Mouse (Mus musculus) MEL (cell line): Measurements from ENCODE around the gene Igf2bp3. TPM values are rescaled to one million over a fixed set of nuclear protein-coding genes. Genes with fewer than 3 reads are reported as not detected.

Experiments used
- DNase-seq: peaks from one replicate; pipeline ENCODE4 v3.0.0; 2011; ENCODE audit warnings: low read depth, low spot score
- H3K27ac ChIP-seq: 2 replicates; pipeline ENCODE4 v1.5.1; 2012; ENCODE audit warnings: low read depth, mild to moderate bottlenecking, control low read depth, low read length, moderate library complexity; ENCODE audit not compliant: control insufficient read depth
- H3K27me3 ChIP-seq, 2 experiments: fragments of 150-350 bp in 1 of 2; sonication (generic) in 1 of 2; 2 replicates each; pipeline ENCODE4 v1.6.1; 2012; ENCODE audit warnings: low read length in 2 of 2, mild to moderate bottlenecking in 2 of 2, improper control_type of control experiment in 1 of 2, moderate library complexity in 1 of 2; ENCODE audit not compliant: insufficient read depth in 2 of 2, control insufficient read depth in 1 of 2
- H3K36me3 ChIP-seq, 2 experiments: 2 replicates each; pipeline ENCODE4 v1.6.1; 2012 to 2014; ENCODE audit warnings: low read length in 2 of 2, improper control_type of control experiment in 1 of 2, inconsistent platforms in 1 of 2, mild to moderate bottlenecking in 1 of 2; ENCODE audit not compliant: insufficient read depth in 2 of 2, control insufficient read depth in 1 of 2
- H3K4me1 ChIP-seq, 2 experiments: fragments of 150-350 bp in 1 of 2; sonication (generic) in 1 of 2; 2 replicates each; pipeline ENCODE4 v1.6.1; 2012; ENCODE audit warnings: low read length in 2 of 2, improper control_type of control experiment in 1 of 2, mild to moderate bottlenecking in 1 of 2; ENCODE audit not compliant: insufficient read depth in 2 of 2, control insufficient read depth in 1 of 2
- H3K4me3 ChIP-seq, 2 experiments: fragments of 150-350 bp in 1 of 2; sonication (generic) in 1 of 2; 2 replicates each; pipeline ENCODE4 v1.5.1; 2012; ENCODE audit warnings: low read depth in 2 of 2, low read length in 2 of 2, mild to moderate bottlenecking in 2 of 2, moderate library complexity in 2 of 2, control low read depth in 1 of 2, improper control_type of control experiment in 1 of 2; ENCODE audit not compliant: control insufficient read depth in 1 of 2, insufficient read depth in 1 of 2
- H3K79me2 ChIP-seq: 2 replicates; pipeline ENCODE4 v1.6.1; 2012; ENCODE audit warnings: mild to moderate bottlenecking, low read length, moderate library complexity; ENCODE audit not compliant: control insufficient read depth, poor library complexity, insufficient read depth
- H3K9ac ChIP-seq: 2 replicates; pipeline ENCODE4 v1.6.1; 2012; ENCODE audit warnings: low read depth, mild to moderate bottlenecking, control low read depth, low read length, moderate library complexity; ENCODE audit not compliant: control insufficient read depth, poor library complexity, severe bottlenecking
- H3K9me3 ChIP-seq: fragments of 150-350 bp; sonication (generic); replicated peaks from 2 replicates; pipeline ENCODE4 v1.6.1; 2012; ENCODE audit warnings: mild to moderate bottlenecking, low read length, improper control_type of control experiment, moderate library complexity; ENCODE audit not compliant: insufficient read depth
- E2F4 ChIP-seq: IDR thresholded peaks from 2 replicates; pipeline ENCODE4 v1.6.1; 2011; ENCODE audit warnings: low read depth, low read length, improper control_type of control experiment, borderline replicate concordance
- ELF1 ChIP-seq: IDR thresholded peaks from 2 replicates; pipeline ENCODE4 v1.6.1; 2014; ENCODE audit warnings: low read depth, mild to moderate bottlenecking, inconsistent platforms, low read length, improper control_type of control experiment, moderate library complexity
- EP300 ChIP-seq, 2 experiments: IDR thresholded peaks; 2 replicates each; pipeline ENCODE4 v1.6.1; 2011; ENCODE audit warnings: improper control_type of control experiment in 2 of 2, low read length in 2 of 2, low read depth in 1 of 2, mild to moderate bottlenecking in 1 of 2
- ETS1 ChIP-seq: IDR thresholded peaks from 2 replicates; pipeline ENCODE4 v1.6.1; 2012; ENCODE audit warnings: low read depth, mild to moderate bottlenecking, inconsistent platforms, low read length, improper control_type of control experiment, moderate library complexity
- GABPA ChIP-seq: IDR thresholded peaks from 2 replicates; pipeline ENCODE4 v1.6.1; 2012; ENCODE audit warnings: low read depth, mild to moderate bottlenecking, inconsistent platforms, low read length, improper control_type of control experiment, moderate library complexity
- JUND ChIP-seq: IDR thresholded peaks from 2 replicates; pipeline ENCODE4 v1.6.1; 2011; ENCODE audit warnings: low read depth, mild to moderate bottlenecking, improper control_type of control experiment, low read length
- MAFK ChIP-seq: IDR thresholded peaks from 2 replicates; pipeline ENCODE4 v1.6.1; 2011; ENCODE audit warnings: low read depth, mild to moderate bottlenecking, low read length, improper control_type of control experiment, borderline replicate concordance
- MAX ChIP-seq: IDR thresholded peaks from 2 replicates; pipeline ENCODE4 v1.6.1; 2011; ENCODE audit warnings: low read length, improper control_type of control experiment
- MAZ ChIP-seq: IDR thresholded peaks from 2 replicates; pipeline ENCODE4 v1.6.1; 2012; ENCODE audit warnings: low read depth, mild to moderate bottlenecking, inconsistent platforms, low read length, improper control_type of control experiment
- MXI1 ChIP-seq: IDR thresholded peaks from 2 replicates; pipeline ENCODE4 v1.6.1; 2011; ENCODE audit warnings: mild to moderate bottlenecking, low read depth, low read length, improper control_type of control experiment
- POLR2AphosphoS2 ChIP-seq: IDR thresholded peaks from 2 replicates; pipeline ENCODE4 v1.6.1; 2011; ENCODE audit warnings: low read length, improper control_type of control experiment
- POLR2AphosphoS5 ChIP-seq: IDR thresholded peaks from 2 replicates; pipeline ENCODE4 v1.6.1; 2012; ENCODE audit warnings: low read depth, borderline replicate concordance, mild to moderate bottlenecking, inconsistent platforms, low read length, moderate library complexity, mixed read lengths
- SMC3 ChIP-seq: IDR thresholded peaks from 2 replicates; pipeline ENCODE4 v1.6.1; 2011; ENCODE audit warnings: low read depth, low read length, improper control_type of control experiment
- USF2 ChIP-seq, 2 experiments: IDR thresholded peaks; 2 replicates each; pipeline ENCODE4 v1.6.1; 2011 to 2012; ENCODE audit warnings: improper control_type of control experiment in 2 of 2, low read length in 2 of 2, borderline replicate concordance in 1 of 2, inconsistent platforms in 1 of 2, low read depth in 1 of 2, mild to moderate bottlenecking in 1 of 2; ENCODE audit not compliant: insufficient read depth in 1 of 2
- ZC3H11A ChIP-seq: IDR thresholded peaks from 2 replicates; pipeline ENCODE4 v1.6.1; 2012; ENCODE audit warnings: low read depth, mild to moderate bottlenecking, inconsistent platforms, low read length, improper control_type of control experiment
- ZMIZ1 ChIP-seq: IDR thresholded peaks from 2 replicates; pipeline ENCODE4 v1.6.1; 2012; ENCODE audit warnings: low read depth, mild to moderate bottlenecking, inconsistent platforms, low read length, improper control_type of control experiment, moderate library complexity
- ZNF384 ChIP-seq: IDR thresholded peaks from 2 replicates; pipeline ENCODE4 v1.6.1; 2012; ENCODE audit warnings: low read depth, mild to moderate bottlenecking, inconsistent platforms, low read length, improper control_type of control experiment
- polyA plus RNA-seq, 2 experiments: library from polyadenylated mRNA; stranded (reverse) in 1 of 2; unstranded in 1 of 2; fragments of >175 nt in 1 of 2; fragments of >200 nt in 1 of 2; gene quantifications; 2 replicates each; pipeline versions ENCODE4 v1.2.1 to v1.2.4; 2012; ENCODE audit warnings: low replicate concordance in 2 of 2, low read depth in 1 of 2; ENCODE audit not compliant: insufficient read length in 2 of 2, insufficient read depth in 1 of 2, missing spikeins in 1 of 2
- total RNA-seq: library from RNA; depleted of rRNA; stranded (reverse); fragments of 300-350 nt; gene quantifications from 2 replicates; pipeline ENCODE4 v1.2.3, GENCODE M21; 2012

The Igf2bp3 gene
- total and polyA plus RNA-seq, 3 experiments: 0.12 to 0.29 TPM; not detected in 1

GRCm38 (mm10) chr6:49113895-49114294, 100.9 kb downstream of the Igf2bp3 start:
- Histone ChIP-seq H3K27me3 (peaks cover 0 to 2% of the 10 kb centered on the region in 2 experiments; a peak in 2 of 4 replicates), H3K36me3 (no peaks in the 10 kb centered on the region), H3K27ac (no peak overlapping the region), H3K4me3 (no peak overlapping the region), H3K9me3 (no peaks in the 10 kb centered on the region), H3K9ac (no peak overlapping the region), H3K79me2 (no peaks in the 10 kb centered on the region), H3K4me1 (no peaks in the 10 kb centered on the region)
- no peak for DNase-seq
- TF ChIP-seq SMC3 (no peak), USF2 (IDR thresholded peaks at IDR 0.05; ENCODE audit: borderline replicate concordance in 1 of 2, insufficient read depth in 1 of 2, low read depth in 1 of 2, low read length in 2 of 2) (no peak), ELF1 (no peak), JUND (no peak), MAX (no peak), GABPA (no peak), MXI1 (no peak), ETS1 (no peak)

- no peak for DNase-seq
- Histone ChIP-seq H3K27me3 (no peaks in the 10 kb centered on the region; a peak in 1 of 4 replicates), H3K79me2 (no peaks in the 10 kb centered on the region), H3K4me1 (no peaks in the 10 kb centered on the region), H3K27ac (no peak overlapping the region), H3K36me3 (no peaks in the 10 kb centered on the region), H3K9ac (no peak overlapping the region), H3K9me3 (no peaks in the 10 kb centered on the region), H3K4me3 (no peak overlapping the region)
- TF ChIP-seq ZNF384 (no peak), POLR2AphosphoS2 (no peak), E2F4 (no peak), POLR2AphosphoS5 (no peak), MAZ (no peak)
Measured at GRCm38 (mm10) chr6:49109196-49109595, 105.6 kb downstream of the Igf2bp3 start.

- no peaks in the 10 kb centered on the region for H3K9me3 ChIP-seq
- no peak overlapping the region for H3K27ac ChIP-seq
- no peaks in the 10 kb centered on the region for H3K79me2 ChIP-seq
- H3K9ac ChIP-seq: no peak overlapping the region
- no peak overlapping the region for H3K4me3 ChIP-seq
- no peaks in the 10 kb centered on the region for H3K4me1 ChIP-seq
- no peaks in the 10 kb centered on the region; a peak in 1 of 4 replicates for H3K27me3 ChIP-seq
- TF ChIP-seq MXI1 (no peak), MAFK (no peak), POLR2AphosphoS2 (no peak), EP300 (IDR thresholded peaks at IDR 0.05; ENCODE audit: low read depth in 1 of 2, low read length in 2 of 2) (no peak), ZC3H11A (no peak), E2F4 (no peak), ZMIZ1 (no peak), MAX (no peak)
- no peak for DNase-seq
- no peaks in the 10 kb centered on the region for H3K36me3 ChIP-seq
Measured at GRCm38 (mm10) chr6:49106746-49107500, 107.8 kb downstream of the Igf2bp3 start.
